Mouse (Mus musculus) bone marrow, adult 2 months (tissue): ENCODE measurements around the gene Asmt. TPM values are rescaled to one million over a fixed set of nuclear protein-coding genes. Genes with fewer than 3 reads are reported as not detected.

Experiments used
- H3K27ac ChIP-seq: fragments of 200-500 bp; 2 replicates; pipeline ENCODE4 v1.5.1; 2012; ENCODE audit warnings: low read depth, mild to moderate bottlenecking, control low read depth, inconsistent platforms, low read length; ENCODE audit not compliant: control insufficient read depth, poor library complexity, insufficient read depth
- H3K4me1 ChIP-seq: fragments of 200-500 bp; 2 replicates; pipeline ENCODE4 v1.6.1; 2011; ENCODE audit warnings: low read length; ENCODE audit not compliant: control insufficient read depth, insufficient read depth
- H3K4me3 ChIP-seq: fragments of 200-500 bp; replicated peaks from 2 replicates; pipeline ENCODE3; 2011; ENCODE audit warnings: mild to moderate bottlenecking, low read depth, low read length, control low read depth; ENCODE audit not compliant: control insufficient read depth
- CTCF ChIP-seq: fragments of 200-500 bp; IDR thresholded peaks from 2 replicates; pipeline ENCODE4 v1.5.1; 2011; ENCODE audit warnings: low read length, control low read depth; ENCODE audit not compliant: control insufficient read depth, insufficient read depth
- POLR2A ChIP-seq: fragments of 200-500 bp; IDR thresholded peaks from 2 replicates; pipeline ENCODE4 v1.6.1; 2011; ENCODE audit warnings: low read depth, mild to moderate bottlenecking, control low read depth, low read length, borderline replicate concordance; ENCODE audit not compliant: control insufficient read depth
- WGBS: fragments of 180-500 bp; shearing (Covaris S2); methylation state at CpG from one replicate; pipeline ENCODE4 v1.1.7; 2018; 5-methylcytosine and 5-hydroxymethylcytosine counted together
- polyA plus RNA-seq: library from polyadenylated mRNA; stranded (reverse); fragments of >200 nt; gene quantifications from 2 replicates; pipeline ENCODE4 v1.2.4, GENCODE M21; 2011; ENCODE audit warnings: low replicate concordance; ENCODE audit not compliant: missing spikeins, insufficient read depth, insufficient read length

The Asmt gene
- polyA plus RNA-seq, result not detected in 2 replicates

DNA sequence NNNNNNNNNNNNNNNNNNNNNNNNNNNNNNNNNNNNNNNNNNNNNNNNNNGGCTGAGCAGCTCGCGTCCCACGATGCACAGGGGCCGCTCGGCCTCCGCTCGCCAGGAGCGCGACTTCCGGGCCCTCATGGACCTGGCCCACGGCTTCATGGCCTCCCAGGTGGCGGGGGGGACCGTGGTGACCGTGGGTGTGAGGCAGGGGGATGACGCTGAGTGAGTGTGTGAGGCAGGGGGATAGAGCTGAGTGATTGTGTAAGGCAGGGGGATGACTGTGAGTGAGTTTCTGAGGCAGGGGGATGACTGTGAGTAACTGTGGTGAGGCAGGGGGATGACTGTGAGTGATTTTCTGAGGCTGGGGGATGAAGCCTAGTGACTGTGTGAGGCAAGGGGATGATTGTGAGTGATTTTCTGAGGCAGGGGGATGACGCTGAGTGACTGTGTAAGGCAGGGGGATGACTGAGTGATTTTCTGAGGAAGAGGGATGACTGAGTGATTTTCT, at the start of gene Asmt:
TSS of gene Asmt (plus strand) at position 51 of the 499 bp plus-strand sequence.
- no peak within 1 kb of the TSS for H3K4me3 ChIP-seq
- WGBS, result 92% methylated on average over 14 of the region's 16 CpGs
- no peaks in the 10 kb centered on the region for H3K4me1 ChIP-seq
- H3K27ac ChIP-seq, result no peak within 1 kb of the TSS
- TF ChIP-seq POLR2A (no peak), CTCF (no peak)

DNA sequence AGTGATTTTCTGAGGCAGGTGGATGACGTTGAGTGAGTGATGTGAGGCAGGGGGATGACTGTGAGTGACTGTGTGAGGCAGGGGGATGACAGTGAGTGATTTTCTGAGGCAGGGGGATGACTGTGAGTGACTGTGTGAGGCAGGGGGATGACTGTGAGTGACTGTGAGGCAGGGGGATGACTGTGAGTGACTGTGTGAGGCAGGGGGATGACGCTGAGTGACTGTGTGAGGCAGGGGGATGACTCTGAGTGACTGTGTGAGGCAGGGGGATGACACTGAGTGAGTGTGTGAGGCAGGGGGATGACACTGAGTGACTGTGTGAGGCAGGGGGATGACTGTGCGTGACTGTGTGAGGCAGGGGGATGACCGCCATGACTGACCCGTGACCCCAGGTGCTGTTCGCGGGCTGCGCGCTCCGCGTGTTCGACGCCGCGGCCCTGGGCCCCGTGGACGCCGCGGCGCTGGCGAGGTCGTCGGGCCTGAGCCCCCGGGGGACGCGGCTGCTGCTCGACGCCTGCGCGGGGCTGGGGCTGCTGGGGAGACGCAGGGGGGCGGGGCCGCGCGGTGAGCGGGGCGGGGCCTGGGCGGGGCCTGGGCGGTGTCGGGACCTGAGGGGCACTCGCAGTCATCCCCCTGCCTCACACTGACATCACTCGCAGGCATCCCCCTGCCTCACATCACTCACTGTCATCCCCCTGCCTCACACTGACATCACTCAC, 948 bp downstream of the Asmt start:
- no peak for TF ChIP-seq POLR2A
- no peaks in the 10 kb centered on the region for H3K4me1 ChIP-seq
- H3K27ac ChIP-seq, result no peak overlapping the region
- no peak overlapping the region for H3K4me3 ChIP-seq
- WGBS, result 88% methylated on average over 42 of the region's 42 CpGs

- TF ChIP-seq POLR2A (no peak), CTCF (no peak)
- Histone ChIP-seq H3K27ac (no peak overlapping the region), H3K4me3 (no peak overlapping the region), H3K4me1 (no peaks in the 10 kb centered on the region)
- WGBS, result 74% methylated on average over 27 of the region's 27 CpGs
Observed at GRCm38 (mm10) chrX:170674229-170674771, 1.9 kb downstream of the Asmt start.

DNA sequence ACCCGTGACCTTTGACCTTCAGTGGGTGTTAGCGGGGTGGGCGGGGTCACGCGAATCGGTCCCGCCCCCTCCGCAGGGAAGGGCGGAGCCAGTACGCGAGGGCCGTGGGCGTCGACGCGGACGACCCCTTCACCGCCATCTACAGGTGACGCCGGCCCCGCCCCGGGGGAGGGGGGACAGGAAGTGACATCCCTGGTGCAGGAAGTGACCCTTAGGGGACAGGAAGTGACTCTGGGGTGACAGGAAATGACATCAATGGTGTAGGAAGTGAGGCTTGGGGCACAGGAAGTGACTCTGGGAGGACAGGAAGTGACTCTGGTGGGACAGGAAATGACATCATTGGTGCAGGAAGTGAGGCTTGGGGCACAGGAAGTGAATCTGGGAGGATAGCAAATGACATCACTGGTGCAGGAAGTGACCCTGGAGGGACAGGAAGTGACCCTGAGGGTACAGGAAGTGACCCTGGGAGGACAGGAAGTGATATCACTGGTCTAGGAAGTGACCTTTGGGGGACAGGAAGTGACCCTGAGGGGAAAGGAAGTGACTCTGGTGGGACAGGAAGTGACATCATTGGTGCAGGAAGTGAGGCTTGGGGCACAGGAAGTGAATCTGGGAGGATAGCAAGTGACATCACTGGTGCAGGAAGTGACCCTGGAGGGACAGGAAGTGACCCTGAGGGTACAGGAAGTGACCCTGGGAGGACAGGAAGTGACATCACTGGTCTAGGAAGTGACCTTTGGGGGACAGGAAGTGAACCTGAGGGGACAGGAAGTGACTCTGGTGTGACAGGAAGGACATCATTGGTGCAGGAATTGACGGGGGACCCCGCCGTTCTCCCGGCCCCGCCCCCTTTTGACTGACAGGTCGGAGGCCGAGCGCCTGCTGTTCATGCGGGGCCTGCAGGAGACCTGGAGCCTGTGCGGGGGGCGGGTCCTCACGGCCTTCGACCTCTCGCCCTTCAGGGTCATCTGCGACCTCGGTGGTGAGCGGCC, 2.7 kb downstream of the Asmt start:
- 88% methylated on average over 39 of the region's 39 CpGs for WGBS
- Histone ChIP-seq H3K27ac (no peak overlapping the region), H3K4me3 (no peak overlapping the region), H3K4me1 (no peaks in the 10 kb centered on the region)
- no peak for TF ChIP-seq POLR2A
- no peak for TF ChIP-seq CTCF

GRCm38 (mm10) chrX:170675923-170676605, 3.6 kb downstream of the Asmt start:
- H3K4me1 ChIP-seq, result no peaks in the 10 kb centered on the region
- H3K4me3 ChIP-seq, result no peak overlapping the region
- no peak overlapping the region for H3K27ac ChIP-seq
- TF ChIP-seq POLR2A (no peak), CTCF (no peak)
- WGBS, result 92% methylated on average over 39 of the region's 39 CpGs

DNA sequence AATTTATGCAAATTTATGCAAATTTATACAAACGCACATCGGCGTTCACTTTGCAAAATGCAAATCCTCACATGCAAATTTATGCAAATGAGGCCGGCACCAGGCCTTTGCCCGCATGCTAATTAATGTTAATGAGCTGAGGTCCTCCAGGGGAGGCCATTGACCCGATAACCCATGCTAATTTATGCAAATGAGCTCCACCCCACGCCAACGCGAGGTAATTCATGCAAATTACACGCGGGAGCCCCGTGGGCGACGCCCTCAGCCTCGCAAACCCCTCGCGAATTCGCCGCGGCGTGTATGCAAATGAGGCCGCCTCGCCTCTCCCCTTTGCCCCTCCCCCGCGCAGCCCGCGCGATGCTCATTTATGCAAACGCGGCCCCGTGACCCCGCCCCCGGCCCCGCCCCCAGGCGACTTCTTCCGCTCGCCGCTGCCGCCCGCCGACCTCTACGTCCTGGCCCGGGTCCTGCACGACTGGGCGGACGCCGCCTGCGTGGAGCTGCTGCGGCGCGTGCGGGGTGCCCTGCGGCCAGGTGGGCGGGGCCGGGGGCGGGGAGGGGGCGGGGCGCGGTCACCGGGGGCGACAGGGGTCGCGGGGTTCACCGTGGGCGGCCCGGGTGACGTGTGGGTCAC, 4.3 kb downstream of the Asmt start:
- Histone ChIP-seq H3K4me1 (no peaks in the 10 kb centered on the region), H3K4me3 (no peak overlapping the region), H3K27ac (no peak overlapping the region)
- TF ChIP-seq POLR2A (no peak), CTCF (no peak)
- 94% methylated on average over 67 of the region's 67 CpGs for WGBS

DNA sequence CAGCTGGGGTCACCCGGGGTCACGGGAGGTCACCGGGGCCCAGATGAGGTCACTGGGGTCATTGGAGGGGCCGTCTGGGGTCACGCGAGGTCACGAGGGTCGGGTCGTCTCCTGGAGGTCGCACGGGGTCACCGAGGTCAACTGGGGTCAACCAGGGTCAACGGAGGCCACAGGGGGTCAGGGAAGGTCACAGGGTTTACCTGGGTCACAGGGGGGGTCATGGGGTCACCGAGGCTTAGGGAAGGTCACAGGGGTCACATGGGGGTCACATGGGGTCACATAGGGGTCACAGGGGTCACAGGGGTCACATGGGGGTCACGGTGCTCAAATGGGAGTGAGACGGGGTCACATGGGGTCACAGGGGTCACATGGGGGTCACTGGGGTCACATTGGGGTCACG, 4.8 kb downstream of the Asmt start:
- WGBS, result 97% methylated on average over 17 of the region's 17 CpGs
- no peak for TF ChIP-seq CTCF
- TF ChIP-seq POLR2A, result no peak
- H3K4me1 ChIP-seq, result no peaks in the 10 kb centered on the region
- no peak overlapping the region for H3K4me3 ChIP-seq
- H3K27ac ChIP-seq, result no peak overlapping the region
